Mouse (Mus musculus) C2C12 (cell line): ENCODE measurements at regions not wholly inside any gene's neighbourhood (a gene's known extent, or its start where the extent isn't known, plus 50 kb on each side); places are given as distances from the start of the nearest gene placed in this dataset.

Experiments
- CEBPB ChIP-seq: IDR thresholded peaks from one replicate; pipeline ENCODE4 v1.6.1; 2011; ENCODE audit warnings: low read depth, mild to moderate bottlenecking, control low read depth, moderate library complexity
- CTCF ChIP-seq: IDR thresholded peaks from one replicate; pipeline ENCODE4 v1.5.1; 2011; ENCODE audit not compliant: control insufficient read depth, insufficient read depth, insufficient read length
- FOSL1 ChIP-seq: IDR thresholded peaks from one replicate; pipeline ENCODE4 v1.8.0; 2011; ENCODE audit warnings: mild to moderate bottlenecking, low read length; ENCODE audit not compliant: poor library complexity, insufficient read depth, severe bottlenecking
- MAX ChIP-seq: IDR thresholded peaks from one replicate; pipeline ENCODE4 v1.6.1; 2011; ENCODE audit warnings: mild to moderate bottlenecking, control low read depth
- MYOD1 ChIP-seq: IDR thresholded peaks from one replicate; pipeline ENCODE4 v1.6.1; 2011; ENCODE audit warnings: low read depth; ENCODE audit not compliant: control insufficient read depth, insufficient read length
- USF1 ChIP-seq: IDR thresholded peaks from one replicate; pipeline ENCODE4 v1.6.1; 2011; ENCODE audit warnings: low read depth, mild to moderate bottlenecking, control low read depth, moderate library complexity

GRCm38 (mm10) chr3:50574388-50574787 lies 131.0 kb upstream of the Slc7a11 start:
- TF ChIP-seq CTCF, result no peak
- no peak for TF ChIP-seq FOSL1
- no peak for TF ChIP-seq CEBPB
- TF ChIP-seq MYOD1, result no peak
- TF ChIP-seq MAX, result no peak
- no peak for TF ChIP-seq USF1
